Mouse (Mus musculus) kidney, embryonic 16.5 days (tissue): ENCODE measurements around the gene Rnasel. TPM values are rescaled to one million over a fixed set of nuclear protein-coding genes. Genes with fewer than 3 reads are reported as not detected.

Experiments used
- ATAC-seq: fragments of 200-750 bp; cut with Nextera tagmentation; 2 replicates; pipeline ENCODE4 v1.8.0; 2017; ENCODE audit warnings: moderate TSS enrichment; ENCODE audit not compliant: low FRiP score, low TSS enrichment
- H3K27ac ChIP-seq: fragments of 300-500 bp; sonication (generic); 2 replicates; pipeline ENCODE4 v1.5.1; 2014; ENCODE audit warnings: low read length
- H3K27me3 ChIP-seq: fragments of 300-500 bp; sonication (generic); 2 replicates; pipeline ENCODE4 v1.6.1; 2014; ENCODE audit warnings: low read length, control low read depth, mixed read lengths; ENCODE audit not compliant: insufficient read depth
- H3K36me3 ChIP-seq: fragments of 300-500 bp; sonication (generic); 2 replicates; pipeline ENCODE4 v1.6.1; 2014; ENCODE audit warnings: low read length, control low read depth, mixed read lengths; ENCODE audit not compliant: insufficient read depth
- H3K4me1 ChIP-seq: fragments of 300-500 bp; sonication (generic); 2 replicates; pipeline ENCODE4 v1.6.1; 2014; ENCODE audit warnings: low read length, control low read depth, mixed read lengths; ENCODE audit not compliant: insufficient read depth
- H3K4me2 ChIP-seq: fragments of 300-500 bp; sonication (generic); replicated peaks from 2 replicates; pipeline ENCODE4 v1.6.1; 2014; ENCODE audit warnings: low read depth, low read length
- H3K4me3 ChIP-seq: fragments of 300-500 bp; sonication (generic); 2 replicates; pipeline ENCODE4 v1.5.1; 2014; ENCODE audit warnings: mild to moderate bottlenecking, low read length
- H3K9ac ChIP-seq: fragments of 300-500 bp; sonication (generic); replicated peaks from 2 replicates; pipeline ENCODE4 v1.6.1; 2014; ENCODE audit warnings: low read length
- H3K9me3 ChIP-seq: fragments of 300-500 bp; sonication (generic); 2 replicates; pipeline ENCODE4 v1.6.1; 2016; ENCODE audit warnings: low read length, control low read depth
- WGBS: fragments of 180-500 bp; shearing (Covaris S2); extraction: QIAGEN DNeasy Blood & Tissue Kit; methylation state at CpG from one replicate; pipeline ENCODE4 v1.1.7; 2014; 5-methylcytosine and 5-hydroxymethylcytosine counted together
- polyA plus RNA-seq: library from polyadenylated mRNA; unstranded; fragments of >200 nt; fragmentation: Nextera tagmentation; extraction: Ambion mirVana; gene quantifications from 2 replicates; pipeline ENCODE4 v1.2.1, GENCODE M21; 2015

Gene Rnasel
- polyA plus RNA-seq, 1 experiment from 2014 or later: 10.7 TPM

- Histone ChIP-seq H3K4me2 (no peak overlapping the region), H3K27me3 (no peaks in the 10 kb centered on the region), H3K36me3 (no peaks in the 10 kb centered on the region), H3K9ac (no peak overlapping the region), H3K4me1 (no peaks in the 10 kb centered on the region), H3K9me3 (no peaks in the 10 kb centered on the region), H3K27ac (no peak overlapping the region), H3K4me3 (no peak overlapping the region)
- 45% methylated on average over 1 of the region's 1 CpGs for WGBS
- no peak for ATAC-seq
Observed at GRCm38 (mm10) chr1:153783339-153783738, 34.1 kb downstream of the Rnasel start.

GRCm38 (mm10) chr1:153785608-153786007 lies 36.4 kb downstream of the Rnasel start:
- H3K27me3 ChIP-seq: no peaks in the 10 kb centered on the region
- no peaks in the 10 kb centered on the region for H3K4me1 ChIP-seq
- WGBS: 63% methylated on average over 4 of the region's 4 CpGs
- no peak overlapping the region for H3K27ac ChIP-seq
- H3K36me3 ChIP-seq: no peaks in the 10 kb centered on the region
- no peak overlapping the region for H3K4me2 ChIP-seq
- no peak overlapping the region for H3K9ac ChIP-seq
- H3K4me3 ChIP-seq: no peak overlapping the region
- no peaks in the 10 kb centered on the region for H3K9me3 ChIP-seq
- ATAC-seq: no peak

DNA sequence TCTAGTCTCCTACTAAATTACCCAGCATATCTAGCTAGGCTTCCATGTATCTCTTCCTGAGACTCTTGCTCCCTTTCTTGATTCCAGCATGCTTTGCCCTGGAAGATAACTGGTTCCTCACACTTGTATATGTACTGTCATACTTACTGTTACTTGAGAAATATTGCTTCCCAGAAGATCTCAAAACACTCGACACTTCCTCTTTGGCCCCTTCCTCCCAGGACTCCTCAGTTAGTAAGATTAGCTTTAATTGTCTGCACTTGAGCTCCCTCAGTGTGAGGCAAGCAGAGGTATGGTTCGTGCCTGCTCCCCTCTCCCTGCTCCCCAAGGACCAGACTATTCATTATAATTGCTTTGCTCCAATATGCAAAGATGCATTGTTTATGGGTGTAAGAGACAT lies 41.5 kb downstream of the Rnasel start:
- no peaks in the 10 kb centered on the region for H3K27me3 ChIP-seq
- no peaks in the 10 kb centered on the region for H3K4me1 ChIP-seq
- H3K9me3 ChIP-seq: no peaks in the 10 kb centered on the region
- H3K9ac ChIP-seq: no peak overlapping the region
- H3K4me3 ChIP-seq: no peak overlapping the region
- WGBS: 64% methylated on average over 2 of the region's 2 CpGs
- H3K27ac ChIP-seq: no peak overlapping the region
- H3K4me2 ChIP-seq: no peak overlapping the region
- ATAC-seq: no peak
- no peaks in the 10 kb centered on the region for H3K36me3 ChIP-seq

GRCm38 (mm10) chr1:153794241-153794640 lies 45.0 kb downstream of the Rnasel start:
- H3K36me3 ChIP-seq: no peaks in the 10 kb centered on the region
- H3K27ac ChIP-seq: no peak overlapping the region
- H3K4me2 ChIP-seq: no peak overlapping the region
- no peak overlapping the region for H3K9ac ChIP-seq
- H3K9me3 ChIP-seq: no peaks in the 10 kb centered on the region
- H3K27me3 ChIP-seq: no peaks in the 10 kb centered on the region
- H3K4me1 ChIP-seq: no peaks in the 10 kb centered on the region
- no peak for ATAC-seq
- H3K4me3 ChIP-seq: no peak overlapping the region
- 54% methylated on average over 3 of the region's 3 CpGs for WGBS

- no peak overlapping the region for H3K4me2 ChIP-seq
- no peak overlapping the region for H3K27ac ChIP-seq
- 90% methylated on average over 7 of the region's 7 CpGs for WGBS
- H3K9ac ChIP-seq: no peak overlapping the region
- no peaks in the 10 kb centered on the region for H3K36me3 ChIP-seq
- no peak overlapping the region for H3K4me3 ChIP-seq
- H3K9me3 ChIP-seq: no peaks in the 10 kb centered on the region
- ATAC-seq: no peak
- H3K4me1 ChIP-seq: no peaks in the 10 kb centered on the region
- H3K27me3 ChIP-seq: no peaks in the 10 kb centered on the region
Observed at GRCm38 (mm10) chr1:153802691-153803090, 53.5 kb downstream of the Rnasel start.

DNA sequence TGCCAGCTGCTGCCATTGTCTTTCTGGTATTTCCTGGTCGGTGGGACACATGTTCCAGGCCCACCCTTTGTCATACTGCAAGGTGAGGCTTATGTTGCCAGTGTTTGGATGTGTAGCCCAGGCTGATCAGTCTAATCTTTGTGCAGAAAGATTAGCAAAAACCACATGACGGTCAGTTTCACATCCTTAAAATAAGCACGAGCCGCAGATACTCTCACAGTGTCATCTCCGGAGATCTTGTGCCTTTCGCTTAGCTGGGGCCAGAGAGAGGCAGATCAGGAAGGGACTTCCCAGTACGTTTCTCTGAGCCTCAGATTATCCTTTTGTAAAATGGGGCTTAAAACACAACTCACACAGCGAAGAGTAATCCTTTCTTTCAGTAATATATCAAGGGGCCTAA lies 54.3 kb downstream of the Rnasel start:
- H3K9ac ChIP-seq: no peak overlapping the region
- H3K27me3 ChIP-seq: no peaks in the 10 kb centered on the region
- no peak for ATAC-seq
- H3K36me3 ChIP-seq: no peaks in the 10 kb centered on the region
- no peak overlapping the region for H3K4me3 ChIP-seq
- no peak overlapping the region for H3K27ac ChIP-seq
- WGBS: 83% methylated on average over 8 of the region's 8 CpGs
- no peak overlapping the region for H3K4me2 ChIP-seq
- H3K4me1 ChIP-seq: no peaks in the 10 kb centered on the region
- no peaks in the 10 kb centered on the region for H3K9me3 ChIP-seq

DNA sequence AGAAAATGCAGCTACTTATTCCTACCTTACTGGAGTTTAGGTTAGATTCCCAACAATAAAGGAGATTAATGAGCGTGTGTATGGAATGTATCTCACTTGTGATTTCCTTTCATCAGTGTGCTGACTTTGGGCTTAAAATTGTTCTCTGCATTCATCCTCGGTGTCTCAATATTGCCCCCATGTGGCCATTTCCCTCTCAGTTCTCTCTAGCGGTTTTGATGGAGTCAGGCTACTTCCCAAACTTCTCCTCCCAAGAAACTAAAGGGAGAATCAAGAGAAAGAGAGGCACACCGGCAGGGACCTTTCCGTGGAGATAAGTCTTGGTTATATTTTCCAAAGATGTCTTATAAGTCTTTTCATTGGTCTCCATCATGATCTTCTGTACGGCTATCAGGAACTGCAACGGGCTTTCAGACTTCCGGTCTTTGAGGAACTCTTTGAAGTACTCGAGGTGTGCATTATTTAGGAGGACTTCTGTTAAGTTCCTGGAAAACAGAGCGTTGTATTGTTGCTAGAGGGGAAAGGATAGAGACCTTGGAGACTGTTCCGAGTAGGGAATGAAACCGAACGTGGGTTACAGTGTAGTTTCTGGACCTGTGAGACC lies 58.3 kb downstream of the Rnasel start:
- Histone ChIP-seq H3K9ac (no peak overlapping the region), H3K27ac (no peak overlapping the region), H3K36me3 (no peaks in the 10 kb centered on the region), H3K4me2 (no peak overlapping the region), H3K9me3 (no peaks in the 10 kb centered on the region), H3K4me1 (no peaks in the 10 kb centered on the region), H3K27me3 (no peaks in the 10 kb centered on the region), H3K4me3 (no peak overlapping the region)
- WGBS: 48% methylated on average over 13 of the region's 13 CpGs
- no peak for ATAC-seq

Other genes starting within 250 kb of the Rnasel start
- gene Npl, start 199.4 kb upstream of the Rnasel start, polyA plus RNA-seq: 23.9 and 25.2 TPM in 2 replicates
- gene Rgs8, start 96.4 kb upstream of the Rnasel start, polyA plus RNA-seq: 0.16 and 0.31 TPM in 2 replicates
- 4.5 and 5.0 TPM in 2 replicates for gene Rgs16, start 9.1 kb upstream of the Rnasel start, polyA plus RNA-seq
- gene Rgsl1, start 94.7 kb downstream of the Rnasel start, polyA plus RNA-seq: not detected in 2 replicates
- gene Teddm1b, start 124.9 kb downstream of the Rnasel start, polyA plus RNA-seq: 0.39 and 0.40 TPM in 2 replicates
- gene Teddm1a, start 142.3 kb downstream of the Rnasel start, polyA plus RNA-seq: not detected in 2 replicates
- 159 and 176 TPM in 2 replicates for gene Glul, start 150.5 kb downstream of the Rnasel start, polyA plus RNA-seq
- 0.58 and 0.67 TPM in 2 replicates for gene Teddm2, start 150.8 kb downstream of the Rnasel start, polyA plus RNA-seq